ENCODE assay signal across 6 mouse cellular contexts in the genomic region with DNA sequence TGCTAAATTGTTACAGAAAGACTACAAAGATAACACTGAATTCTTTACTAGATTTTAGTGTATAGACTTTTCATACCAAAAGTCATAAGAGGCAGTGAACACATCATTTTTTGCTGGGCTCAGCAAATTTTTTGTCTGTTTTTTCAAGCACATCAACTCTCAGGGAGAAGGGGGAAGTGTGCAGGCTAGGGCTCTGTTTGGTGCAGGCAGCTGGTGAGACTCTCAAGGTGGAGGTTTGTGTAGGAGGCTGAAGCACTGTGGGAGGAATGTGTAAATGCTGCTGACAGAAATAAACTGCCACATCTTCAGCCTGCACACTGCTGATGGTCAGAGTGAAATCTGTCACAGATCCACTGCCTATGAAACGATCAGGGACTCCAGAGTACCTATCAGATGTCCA.
DNase-seq lines count a peak whose midpoint lies in the region; ATAC-seq lines count a peak whose summit lies in the region.
"Not testable (repeated sequence)": the region's sequence is repeated elsewhere in the genome, so short reads cannot be mapped to it uniquely, and the experiment has no call there.

No protein-coding gene starts in this region.

- no CpG with 5 or more reads among the region's 1 CpGs for WGBS in kidney, embryonic 16.5 days

- not testable (repeated sequence) for H3K27ac ChIP-seq in kidney, embryonic 16.5 days (ENCODE audit: low read length)

- not testable (repeated sequence) for H3K27me3 ChIP-seq in kidney, embryonic 16.5 days (ENCODE audit: insufficient read depth, low read length)

- not testable (repeated sequence) for H3K4me3 ChIP-seq in kidney, embryonic 16.5 days (ENCODE audit: low read length)

- ATAC-seq in kidney, embryonic 16.5 days (ENCODE audit: low FRiP score, low TSS enrichment) = peak; percentile 49; the same call in 1 of the 2 replicates

- not testable (repeated sequence) for H3K4me1 ChIP-seq in kidney, embryonic 16.5 days (ENCODE audit: insufficient read depth, low read length)

- H3K9me3 ChIP-seq in kidney, embryonic 16.5 days (ENCODE audit: low read length) = not testable (repeated sequence)

- peak; percentile 76 for DNase-seq in brain, adult 2 months (ENCODE audit: low read depth, low spot score)
- peak; percentile 15 to 45 for DNase-seq in frontal cortex, postnatal 36 days (ENCODE audit: low spot score in 2 of 2)
- peak; percentile 41 to 44 for DNase-seq in left cerebral cortex, adult 9 months (ENCODE audit: low spot score in 2 of 2)
- DNase-seq in right cerebral cortex, postnatal 25 days = peak; percentile 11
- DNase-seq in telencephalon, adult 2 months (ENCODE audit: low read depth, low spot score) = peak; percentile 56

- not testable (repeated sequence) for H3K36me3 ChIP-seq in kidney, embryonic 16.5 days (ENCODE audit: insufficient read depth, low read length)

- not testable (repeated sequence) for H3K9ac ChIP-seq in kidney, embryonic 16.5 days (replicated peaks; ENCODE audit: low read length)

- H3K4me2 ChIP-seq in kidney, embryonic 16.5 days (replicated peaks; ENCODE audit: low read depth, low read length) = not testable (repeated sequence)

Comparison
In these comparisons a context has a peak if more than half of its experiments do, and no peak if none do; other contexts are left out.
1. DNase-seq: peak in every context shown above with its lines; median percentile 76 in brain, adult 2 months; 56 in telencephalon, adult 2 months; 42 in left cerebral cortex, adult 9 months; 30 in frontal cortex, postnatal 36 days; 11 in right cerebral cortex, postnatal 25 days.